Mouse (Mus musculus): ENCODE measurements at regions not wholly inside any gene's neighbourhood (a gene's known extent, or its start where the extent isn't known, plus 50 kb on each side); places are given as distances from the start of the nearest gene placed in this dataset.

DNA sequence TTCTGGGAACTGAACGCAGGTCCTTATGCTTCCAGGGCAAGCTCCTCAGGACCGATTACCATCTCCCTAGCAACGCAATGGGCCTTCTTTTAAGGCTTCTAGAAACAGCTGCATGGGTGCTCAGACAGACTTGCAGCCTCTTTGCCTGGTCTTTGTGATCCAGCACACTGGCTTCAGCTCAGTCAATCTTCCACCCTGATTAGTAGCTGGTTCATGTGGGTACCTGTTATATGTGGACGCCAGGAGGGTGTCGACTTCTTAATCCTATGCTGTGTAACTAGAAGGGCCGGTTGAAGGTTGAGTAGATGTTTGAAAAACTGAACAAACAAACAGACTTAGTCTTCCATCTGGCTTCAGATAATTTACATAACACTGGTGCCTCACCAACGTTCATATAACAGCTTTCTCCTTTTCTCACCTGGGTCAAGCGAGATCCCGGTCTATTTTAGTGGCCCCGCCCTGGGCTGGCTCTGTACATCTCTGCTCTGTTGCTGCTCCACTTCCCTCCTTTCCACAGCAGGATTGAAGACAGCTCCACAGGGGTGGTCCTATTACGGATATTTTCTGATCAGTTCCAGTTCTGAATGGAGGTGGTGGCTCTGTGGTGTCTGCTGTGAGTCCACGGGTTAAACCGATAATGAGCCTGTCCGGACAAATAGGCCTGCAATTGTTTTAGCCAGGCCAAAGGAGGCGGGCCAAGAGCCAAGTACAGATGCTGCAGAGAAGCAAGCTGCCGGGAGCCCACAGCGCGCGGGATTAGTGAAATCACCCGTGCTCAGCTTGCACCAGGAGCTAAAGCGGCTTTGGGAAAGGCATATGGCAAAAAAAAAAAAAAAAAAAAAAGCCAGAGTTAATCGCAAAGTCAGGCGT is 102.4 kb upstream of the St6galnac5 start:
- no peaks in the 10 kb centered on the region for H3K9me3 ChIP-seq (replicated peaks; ENCODE audit: control insufficient read depth, low read length)
- no peak overlapping the region for H3K4me3 ChIP-seq (ENCODE audit: low read depth, low read length)
- no peaks in the 10 kb centered on the region for H3K27me3 ChIP-seq (ENCODE audit: control insufficient read depth, insufficient read depth, low read depth, low read length)
- no peak overlapping the region for H3K27ac ChIP-seq (ENCODE audit: low read length)
- H3K36me3 ChIP-seq (ENCODE audit: control insufficient read depth, insufficient read depth), result no peaks in the 10 kb centered on the region
- 73% methylated on average over 23 of the region's 23 CpGs for WGBS (ENCODE audit: insufficient replicate concordance)
- H3K4me1 ChIP-seq (ENCODE audit: control insufficient read depth, low read depth, low read length), result no peaks in the 10 kb centered on the region
- ATAC-seq (ENCODE audit: low read depth), result no peak
- no peak overlapping the region for H3K9ac ChIP-seq (ENCODE audit: low read depth, low read length)
- H3K4me2 ChIP-seq (ENCODE audit: low read depth, low read length), result no peak overlapping the region

DNA sequence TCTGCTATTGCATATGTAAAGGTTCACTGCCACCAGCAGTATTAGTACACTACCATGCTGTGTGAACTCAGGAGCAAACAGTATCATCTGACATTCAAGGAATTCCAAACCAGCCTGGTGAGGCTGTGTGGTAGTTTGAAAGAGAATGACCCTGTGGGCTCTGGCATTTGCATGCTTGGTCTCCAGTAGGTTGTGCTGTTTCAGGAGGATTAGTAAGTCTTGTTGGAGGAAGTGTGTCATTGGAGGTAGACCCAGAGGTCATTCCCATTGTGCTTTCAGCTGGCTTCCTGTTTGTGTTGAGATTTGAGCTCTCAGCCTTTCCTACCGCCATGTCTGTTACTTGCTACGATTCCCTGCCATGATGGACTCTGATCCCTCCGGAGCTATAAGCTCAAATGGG is 98.3 kb upstream of the St6galnac5 start:
- no peak overlapping the region for H3K4me3 ChIP-seq (ENCODE audit: low read depth, low read length)
- 57% methylated on average over 3 of the region's 3 CpGs for WGBS (ENCODE audit: insufficient replicate concordance)
- H3K27me3 ChIP-seq (ENCODE audit: control insufficient read depth, insufficient read depth, low read depth, low read length), result no peaks in the 10 kb centered on the region
- ATAC-seq (ENCODE audit: low read depth), result no peak
- H3K36me3 ChIP-seq (ENCODE audit: control insufficient read depth, insufficient read depth), result no peaks in the 10 kb centered on the region
- H3K4me1 ChIP-seq (ENCODE audit: control insufficient read depth, low read depth, low read length), result no peaks in the 10 kb centered on the region
- H3K9me3 ChIP-seq (replicated peaks; ENCODE audit: control insufficient read depth, low read length), result no peaks in the 10 kb centered on the region
- H3K27ac ChIP-seq (ENCODE audit: low read length), result no peak overlapping the region
- no peak overlapping the region for H3K4me2 ChIP-seq (ENCODE audit: low read depth, low read length)
- no peak overlapping the region for H3K9ac ChIP-seq (ENCODE audit: low read depth, low read length)

DNA sequence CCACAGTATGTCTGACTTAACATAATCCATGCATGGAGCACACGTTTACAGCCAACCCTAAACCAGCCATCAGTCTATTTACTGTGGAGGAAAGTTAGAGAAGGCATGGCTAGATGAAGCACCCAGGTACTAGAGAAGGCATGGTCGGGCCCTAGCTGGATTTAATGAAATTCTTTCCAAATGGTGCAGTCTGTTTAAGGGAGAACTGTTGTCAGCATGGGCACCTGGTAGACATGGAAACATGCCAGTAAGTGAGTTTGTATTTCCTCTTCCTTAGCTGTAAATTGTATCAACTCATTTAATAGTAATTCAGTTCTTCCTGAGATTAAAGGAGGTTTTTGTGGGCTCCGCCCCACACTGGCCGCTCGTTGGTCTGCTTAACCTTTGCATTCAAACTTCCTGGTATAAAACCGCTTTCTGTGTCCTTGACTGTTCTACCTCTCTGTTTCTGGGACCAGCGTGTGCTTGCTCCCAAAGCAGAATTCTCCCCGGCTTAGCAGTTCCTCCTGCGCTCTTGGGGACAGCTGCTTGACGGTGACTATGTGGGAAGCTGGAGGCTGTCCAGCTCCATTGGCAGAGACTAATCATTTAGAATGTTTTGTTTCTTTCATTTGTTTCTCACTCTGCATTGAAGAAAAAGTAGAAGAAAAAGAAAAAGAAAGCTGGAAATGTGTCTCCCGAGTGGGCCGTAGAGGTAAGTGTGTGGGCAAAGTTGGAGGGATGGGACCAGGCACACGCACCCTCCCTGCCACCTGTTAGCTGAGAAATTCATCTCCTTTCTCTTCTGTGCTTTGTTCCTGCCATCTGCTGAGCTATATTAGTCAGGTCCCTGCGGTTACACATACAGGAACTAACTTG is 96.0 kb upstream of the St6galnac5 start:
- Histone ChIP-seq H3K9ac (ENCODE audit: low read depth, low read length) (no peak overlapping the region), H3K4me3 (ENCODE audit: low read depth, low read length) (no peak overlapping the region), H3K27ac (ENCODE audit: low read length) (no peak overlapping the region), H3K9me3 (replicated peaks; ENCODE audit: control insufficient read depth, low read length) (no peaks in the 10 kb centered on the region), H3K4me1 (ENCODE audit: control insufficient read depth, low read depth, low read length) (no peaks in the 10 kb centered on the region), H3K27me3 (ENCODE audit: control insufficient read depth, insufficient read depth, low read depth, low read length) (no peaks in the 10 kb centered on the region), H3K4me2 (ENCODE audit: low read depth, low read length) (no peak overlapping the region), H3K36me3 (ENCODE audit: control insufficient read depth, insufficient read depth) (no peaks in the 10 kb centered on the region)
- WGBS (ENCODE audit: insufficient replicate concordance), result 64% methylated on average over 14 of the region's 14 CpGs
- ATAC-seq (ENCODE audit: low read depth), result no peak

DNA sequence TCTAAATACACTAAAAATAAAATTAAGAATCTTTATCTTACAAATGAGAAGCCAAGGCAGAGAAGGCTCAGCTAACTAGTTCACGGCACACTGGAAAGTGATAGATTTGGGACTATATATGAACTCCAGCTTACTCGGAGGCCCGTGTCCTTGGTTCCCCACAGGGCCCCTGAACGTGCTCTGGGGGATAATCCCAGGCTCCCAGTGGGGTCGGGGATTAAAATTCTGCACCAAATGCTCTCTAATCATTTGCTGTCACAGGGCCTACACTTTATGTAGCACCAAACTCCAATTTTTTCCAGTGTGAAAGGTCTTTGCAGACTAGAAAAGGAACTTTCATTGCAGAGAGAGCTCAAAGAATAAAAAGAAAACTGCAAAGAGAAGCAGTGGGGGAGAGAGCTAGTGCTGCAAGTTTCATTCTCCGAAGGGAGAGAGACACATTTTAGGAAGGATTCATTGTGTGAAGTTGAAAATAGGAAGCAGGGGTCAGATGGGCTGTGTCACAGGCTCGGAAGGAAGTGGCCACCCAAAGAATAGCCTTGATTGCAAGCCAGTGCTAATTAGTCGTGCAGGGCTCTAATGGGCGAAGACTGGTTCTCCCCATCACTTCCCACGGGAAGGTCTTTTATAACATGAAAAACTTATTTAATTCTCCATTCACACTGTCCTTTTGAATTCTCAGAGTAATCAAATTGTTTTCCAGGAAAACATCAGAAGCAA is 90.3 kb upstream of the St6galnac5 start:
- WGBS (ENCODE audit: insufficient replicate concordance), result 50% methylated on average over 10 of the region's 10 CpGs
- ATAC-seq (ENCODE audit: low read depth), result no peak
- Histone ChIP-seq H3K4me2 (ENCODE audit: low read depth, low read length) (no peak overlapping the region), H3K27me3 (ENCODE audit: control insufficient read depth, insufficient read depth, low read depth, low read length) (no peaks in the 10 kb centered on the region), H3K27ac (ENCODE audit: low read length) (no peak overlapping the region), H3K4me1 (ENCODE audit: control insufficient read depth, low read depth, low read length) (peaks cover 11% of the 10 kb centered on the region), H3K9ac (ENCODE audit: low read depth, low read length) (no peak overlapping the region), H3K36me3 (ENCODE audit: control insufficient read depth, insufficient read depth) (no peaks in the 10 kb centered on the region), H3K4me3 (ENCODE audit: low read depth, low read length) (no peak overlapping the region), H3K9me3 (replicated peaks; ENCODE audit: control insufficient read depth, low read length) (no peaks in the 10 kb centered on the region)

DNA sequence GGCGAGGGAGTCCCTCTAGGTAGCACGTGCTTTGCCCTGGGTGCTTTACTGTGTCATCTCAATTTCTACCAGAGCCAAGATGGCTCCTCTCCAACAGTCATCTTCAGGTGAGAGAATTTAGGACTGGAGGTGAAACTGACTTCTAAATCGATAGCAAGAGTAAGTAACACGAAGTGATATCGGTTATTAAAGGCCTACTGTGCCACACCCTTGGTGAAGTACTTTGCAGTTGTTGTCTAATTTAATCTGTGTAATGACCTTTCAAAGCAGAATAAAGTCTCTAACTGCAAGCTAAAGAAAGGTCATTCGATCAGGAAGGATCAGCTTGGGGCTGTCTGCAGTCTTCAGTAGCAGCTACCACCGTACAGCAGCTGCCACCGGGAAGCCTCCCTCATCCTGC is 89.5 kb upstream of the St6galnac5 start:
- Histone ChIP-seq H3K4me2 (ENCODE audit: low read depth, low read length) (no peak overlapping the region), H3K27ac (ENCODE audit: low read length) (no peak overlapping the region), H3K9ac (ENCODE audit: low read depth, low read length) (no peak overlapping the region), H3K9me3 (replicated peaks; ENCODE audit: control insufficient read depth, low read length) (no peaks in the 10 kb centered on the region), H3K36me3 (ENCODE audit: control insufficient read depth, insufficient read depth) (no peaks in the 10 kb centered on the region), H3K4me1 (ENCODE audit: control insufficient read depth, low read depth, low read length) (peaks cover 11% of the 10 kb centered on the region), H3K4me3 (ENCODE audit: low read depth, low read length) (no peak overlapping the region), H3K27me3 (ENCODE audit: control insufficient read depth, insufficient read depth, low read depth, low read length) (no peaks in the 10 kb centered on the region)
- 0 out of 2 replicates have a peak, but pooled peaks have one; percentile 31 for ATAC-seq (ENCODE audit: low read depth)
- 63% methylated on average over 8 of the region's 8 CpGs for WGBS (ENCODE audit: insufficient replicate concordance)

DNA sequence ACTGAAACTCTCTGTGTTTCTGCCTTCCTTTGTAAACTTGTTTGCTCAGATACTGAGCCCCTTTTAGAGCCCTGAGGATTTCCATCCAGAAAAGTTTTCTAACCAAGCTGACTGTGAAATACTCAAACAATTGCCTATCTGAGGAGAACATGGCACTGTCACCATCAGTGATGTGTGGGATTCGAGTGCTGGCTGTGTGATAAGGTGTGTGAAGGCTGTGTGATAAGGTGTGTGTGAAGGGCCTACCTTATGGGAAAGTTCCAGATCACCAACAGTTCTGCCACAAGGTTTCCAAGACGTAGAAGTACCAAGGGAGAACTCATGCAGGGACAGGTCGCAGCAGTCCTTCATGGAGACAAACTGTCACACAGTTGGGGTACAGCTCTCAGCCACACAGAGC is 89.1 kb upstream of the St6galnac5 start:
- Histone ChIP-seq H3K4me3 (ENCODE audit: low read depth, low read length) (no peak overlapping the region), H3K27ac (ENCODE audit: low read length) (no peak overlapping the region), H3K4me1 (ENCODE audit: control insufficient read depth, low read depth, low read length) (peaks cover 11% of the 10 kb centered on the region), H3K9ac (ENCODE audit: low read depth, low read length) (no peak overlapping the region), H3K9me3 (replicated peaks; ENCODE audit: control insufficient read depth, low read length) (no peaks in the 10 kb centered on the region), H3K36me3 (ENCODE audit: control insufficient read depth, insufficient read depth) (no peaks in the 10 kb centered on the region), H3K27me3 (ENCODE audit: control insufficient read depth, insufficient read depth, low read depth, low read length) (no peaks in the 10 kb centered on the region), H3K4me2 (ENCODE audit: low read depth, low read length) (peak overlapping the region; percentile 22; the same call in 1 of the 2 replicates)
- 24% methylated on average over 3 of the region's 3 CpGs for WGBS (ENCODE audit: insufficient replicate concordance)
- ATAC-seq (ENCODE audit: low read depth), result peak; percentile 95

DNA sequence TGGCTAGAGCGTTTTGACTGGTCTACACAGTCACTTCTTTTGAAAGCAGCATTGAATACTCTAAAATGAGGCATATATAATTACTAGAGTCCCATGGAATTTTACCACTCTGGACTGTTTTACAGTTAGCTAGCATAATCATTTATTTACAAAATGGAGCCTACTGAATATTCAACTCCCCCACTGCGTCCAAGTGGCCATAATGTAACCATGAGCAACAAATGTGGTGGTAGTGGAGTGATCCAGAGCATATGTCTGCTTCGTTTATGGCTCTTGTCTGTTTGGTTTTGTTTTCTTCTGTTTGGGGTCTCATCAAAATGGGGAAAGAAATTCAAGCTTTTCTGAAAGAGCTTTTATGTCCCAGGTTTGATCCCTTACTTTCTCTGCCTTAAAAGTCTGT is 83.8 kb upstream of the St6galnac5 start:
- Histone ChIP-seq H3K9ac (ENCODE audit: low read depth, low read length) (no peak overlapping the region), H3K4me1 (ENCODE audit: control insufficient read depth, low read depth, low read length) (peaks cover 3% of the 10 kb centered on the region), H3K36me3 (ENCODE audit: control insufficient read depth, insufficient read depth) (no peaks in the 10 kb centered on the region), H3K27me3 (ENCODE audit: control insufficient read depth, insufficient read depth, low read depth, low read length) (no peaks in the 10 kb centered on the region), H3K4me3 (ENCODE audit: low read depth, low read length) (no peak overlapping the region), H3K9me3 (replicated peaks; ENCODE audit: control insufficient read depth, low read length) (no peaks in the 10 kb centered on the region), H3K27ac (ENCODE audit: low read length) (no peak overlapping the region), H3K4me2 (ENCODE audit: low read depth, low read length) (no peak overlapping the region)
- ATAC-seq (ENCODE audit: low read depth), result no peak
- WGBS (ENCODE audit: insufficient replicate concordance), result 61% methylated on average over 3 of the region's 3 CpGs

DNA sequence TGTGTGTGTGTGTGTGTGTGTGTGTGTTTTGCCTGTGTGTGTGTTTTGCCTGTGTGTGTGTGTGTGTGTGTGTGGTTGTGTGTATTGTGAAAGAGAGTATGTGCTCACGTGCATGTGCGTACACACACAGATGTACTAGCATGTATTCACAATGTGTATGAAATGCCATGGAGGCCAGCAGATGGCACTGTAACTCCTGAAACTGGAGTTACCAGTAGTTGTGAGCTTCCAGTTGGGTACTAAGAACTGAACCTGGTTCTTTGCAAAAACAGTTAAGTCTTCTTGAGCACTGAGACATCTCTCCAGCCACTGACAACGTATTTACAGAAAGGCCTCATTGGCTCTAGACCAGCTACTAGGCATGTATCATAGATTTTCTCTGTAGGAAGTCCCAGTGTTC is 71.1 kb upstream of the St6galnac5 start:
- WGBS (ENCODE audit: insufficient replicate concordance), result 79% methylated on average over 3 of the region's 3 CpGs
- 0 out of 2 replicates have a peak, but pooled peaks cover 2% of the 10 kb centered on the region for H3K9me3 ChIP-seq (replicated peaks; ENCODE audit: control insufficient read depth, low read length)
- no peak overlapping the region for H3K9ac ChIP-seq (ENCODE audit: low read depth, low read length)

More for the DNA sequence above, 71.1 kb upstream of the St6galnac5 start:
- Histone ChIP-seq H3K4me3 (ENCODE audit: low read depth, low read length) (no peak overlapping the region), H3K27me3 (ENCODE audit: control insufficient read depth, insufficient read depth, low read depth, low read length) (no peaks in the 10 kb centered on the region), H3K4me1 (ENCODE audit: control insufficient read depth, low read depth, low read length) (no peaks in the 10 kb centered on the region), H3K27ac (ENCODE audit: low read length) (no peak overlapping the region), H3K36me3 (ENCODE audit: control insufficient read depth, insufficient read depth) (no peaks in the 10 kb centered on the region), H3K4me2 (ENCODE audit: low read depth, low read length) (no peak overlapping the region)
- ATAC-seq (ENCODE audit: low read depth), result no peak
